Mouse (Mus musculus) CD4-positive, CD25-positive, alpha-beta regulatory T cell, adult 9 weeks (primary cell): ENCODE results near the gene Rasl11b. TPM values are rescaled to one million over a fixed set of nuclear protein-coding genes. Genes with fewer than 3 reads are reported as not detected.

Experiments
- polyA plus RNA-seq: library from polyadenylated mRNA; unstranded; fragments of 100-300 nt; shearing (Covaris generic); gene quantifications from one replicate; pipeline ENCODE4 v1.2.1, GENCODE M21; 2017

Rasl11b gene
- polyA plus RNA-seq = 13.9 TPM

GRCm38 (mm10) chr5:74194841-74195613 lies at the start of gene Rasl11b:
Gene Rasl11b, plus strand, starts transcription at chr5:74195286.

Other genes with a start within 250 kb of the Rasl11b start
- gene Usp46, start 126.9 kb upstream of the Rasl11b start, polyA plus RNA-seq = 14.2 TPM